Mouse (Mus musculus) liver, embryonic 15.5 days (tissue): Measurements from ENCODE around the gene Dnajb3. TPM values are rescaled to one million over a fixed set of nuclear protein-coding genes. Genes with fewer than 3 reads are reported as not detected.
"Not testable (repeated sequence)": the region's sequence is repeated elsewhere in the genome, so short reads cannot be mapped to it uniquely, and the experiment has no call there.

ENCODE experiments used
- ATAC-seq: fragments of 200-750 bp; cut with Nextera tagmentation; 2 replicates; pipeline ENCODE4 v1.8.0; 2017; ENCODE audit warnings: moderate number of reproducible peaks, mild to moderate bottlenecking, moderate library complexity; ENCODE audit not compliant: insufficient read depth
- H3K27ac ChIP-seq: fragments of 300-500 bp; sonication (generic); replicated peaks from 2 replicates; pipeline ENCODE4 v1.5.1; 2015; ENCODE audit warnings: mild to moderate bottlenecking, inconsistent platforms
- H3K27me3 ChIP-seq: fragments of 300-500 bp; sonication (generic); 2 replicates; pipeline ENCODE4 v1.6.1; 2015; ENCODE audit warnings: mild to moderate bottlenecking, inconsistent platforms
- H3K36me3 ChIP-seq: fragments of 300-500 bp; sonication (generic); replicated peaks from 2 replicates; pipeline ENCODE4 v1.6.1; 2015; ENCODE audit warnings: moderate library complexity, mild to moderate bottlenecking, inconsistent platforms
- H3K4me1 ChIP-seq: fragments of 300-500 bp; sonication (generic); replicated peaks from 2 replicates; pipeline ENCODE4 v1.6.1; 2015; ENCODE audit warnings: inconsistent platforms
- H3K4me2 ChIP-seq: fragments of 300-500 bp; sonication (generic); 2 replicates; pipeline ENCODE4 v1.6.1; 2015; ENCODE audit warnings: moderate library complexity, mild to moderate bottlenecking, inconsistent platforms
- H3K4me3 ChIP-seq: fragments of 300-500 bp; sonication (generic); replicated peaks from 2 replicates; pipeline ENCODE4 v1.5.1; 2015; ENCODE audit warnings: mild to moderate bottlenecking, inconsistent platforms
- H3K9ac ChIP-seq: fragments of 300-500 bp; sonication (generic); 2 replicates; pipeline ENCODE4 v1.6.1; 2015; ENCODE audit warnings: moderate library complexity, mild to moderate bottlenecking, inconsistent platforms
- H3K9me3 ChIP-seq: fragments of 300-500 bp; sonication (generic); replicated peaks from 2 replicates; pipeline ENCODE4 v1.6.1; 2016; ENCODE audit warnings: inconsistent platforms
- WGBS: fragments of 180-500 bp; shearing (Covaris S2); methylation state at CpG from one replicate; pipeline ENCODE4 v1.1.7; 2015; ENCODE audit warnings: mixed read lengths; ENCODE audit not compliant: insufficient replicate concordance; 5-methylcytosine and 5-hydroxymethylcytosine counted together
- polyA plus RNA-seq: library from polyadenylated mRNA; unstranded; fragments of >200 nt; fragmentation: Nextera tagmentation; extraction: Ambion mirVana; gene quantifications from 2 replicates; pipeline ENCODE4 v1.2.1, GENCODE M21; 2015

The Dnajb3 gene
- polyA plus RNA-seq, 1 experiment from 2014 or later: 10.4 TPM

- Histone ChIP-seq H3K27ac (no peak overlapping the region), H3K4me3 (no peak overlapping the region), H3K4me2 (no peak overlapping the region), H3K36me3 (no peaks in the 10 kb centered on the region), H3K9me3 (peaks cover 20% of the 10 kb centered on the region; the same call in 1 of the 2 replicates), H3K27me3 (no peaks in the 10 kb centered on the region), H3K9ac (no peak overlapping the region), H3K4me1 (no peaks in the 10 kb centered on the region)
- 42% methylated on average over 2 of the region's 2 CpGs for whole genome bisulfite sequencing
- ATAC-seq: no peak
Measured at GRCm38 (mm10) chr1:88224029-88224776, 18.6 kb upstream of the Dnajb3 start.

DNA sequence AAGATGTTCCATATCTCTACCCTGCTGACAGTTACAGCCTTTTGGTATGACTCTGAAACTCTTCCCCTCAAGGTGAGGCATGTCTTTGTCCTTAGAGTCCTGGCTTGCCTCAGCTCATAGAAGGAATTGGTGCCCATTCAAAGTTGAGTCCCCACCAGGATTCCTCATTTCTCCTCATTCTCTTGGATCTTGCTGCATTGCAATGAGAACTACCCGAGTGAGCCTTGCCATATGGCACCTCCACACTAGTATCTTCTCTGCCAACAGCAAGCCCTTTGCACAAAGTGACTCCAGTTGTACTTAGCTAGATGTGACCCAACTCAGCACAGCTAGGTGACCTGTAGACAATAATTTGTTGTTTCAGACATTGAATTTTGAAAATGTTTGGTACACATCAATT lies 18.0 kb upstream of the Dnajb3 start:
- no peak for ATAC-seq
- Histone ChIP-seq H3K4me3 (no peak overlapping the region), H3K9me3 (peaks cover 20% of the 10 kb centered on the region; the same call in 1 of the 2 replicates), H3K27ac (no peak overlapping the region), H3K9ac (no peak overlapping the region), H3K4me2 (no peak overlapping the region), H3K4me1 (no peaks in the 10 kb centered on the region), H3K27me3 (no peaks in the 10 kb centered on the region), H3K36me3 (no peaks in the 10 kb centered on the region)
- WGBS: 30% methylated on average over 1 of the region's 1 CpGs

DNA sequence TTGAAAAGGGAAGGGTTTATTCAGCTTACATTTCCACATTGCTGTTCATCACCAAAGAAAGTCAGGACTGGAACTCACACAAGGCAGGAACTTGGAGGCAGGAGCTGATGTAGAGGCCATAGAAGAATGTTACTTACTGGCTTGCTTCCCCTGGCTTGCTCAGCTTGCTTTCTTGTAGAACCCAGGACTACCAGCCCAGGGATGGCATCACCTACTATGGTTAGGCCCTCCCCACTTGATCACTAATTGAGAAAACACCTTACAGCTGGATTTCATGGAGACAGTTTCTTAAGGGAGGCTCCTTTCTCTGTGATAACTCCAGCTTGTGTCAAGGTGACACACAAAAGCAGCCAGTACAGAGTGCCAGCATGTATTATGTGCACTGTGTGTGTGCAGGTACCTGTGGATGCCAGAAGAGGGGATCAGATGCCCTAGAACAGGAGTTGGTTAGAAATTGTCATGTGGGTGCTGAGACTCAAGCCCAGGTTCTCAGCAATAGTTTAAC lies 17.5 kb upstream of the Dnajb3 start:
- ATAC-seq, H3K27ac ChIP-seq, H3K4me2 ChIP-seq, H3K4me3 ChIP-seq, H3K27me3 ChIP-seq, H3K9ac ChIP-seq, H3K4me1 ChIP-seq, H3K36me3 ChIP-seq: not testable (repeated sequence)
- H3K9me3 ChIP-seq: peaks cover 20% of the 10 kb centered on the region; the same call in 1 of the 2 replicates

- no peak overlapping the region for H3K27ac ChIP-seq
- H3K27me3 ChIP-seq: no peaks in the 10 kb centered on the region
- H3K9ac ChIP-seq: no peak overlapping the region
- no peak for ATAC-seq
- no peaks in the 10 kb centered on the region for H3K4me1 ChIP-seq
- peaks cover 20% of the 10 kb centered on the region for H3K9me3 ChIP-seq
- H3K4me2 ChIP-seq: no peak overlapping the region
- H3K36me3 ChIP-seq: no peaks in the 10 kb centered on the region
- no peak overlapping the region for H3K4me3 ChIP-seq
- WGBS: 30% methylated on average over 2 of the region's 2 CpGs
Measured at GRCm38 (mm10) chr1:88222216-88222615, 16.6 kb upstream of the Dnajb3 start.

GRCm38 (mm10) chr1:88220336-88220735 lies 14.8 kb upstream of the Dnajb3 start:
- no peak overlapping the region for H3K27ac ChIP-seq
- no peak for ATAC-seq
- H3K36me3 ChIP-seq: no peaks in the 10 kb centered on the region
- no peak overlapping the region for H3K4me3 ChIP-seq
- peaks cover 16% of the 10 kb centered on the region for H3K9me3 ChIP-seq
- no peaks in the 10 kb centered on the region for H3K27me3 ChIP-seq
- no peak overlapping the region for H3K9ac ChIP-seq
- H3K4me2 ChIP-seq: no peak overlapping the region
- no peaks in the 10 kb centered on the region for H3K4me1 ChIP-seq

DNA sequence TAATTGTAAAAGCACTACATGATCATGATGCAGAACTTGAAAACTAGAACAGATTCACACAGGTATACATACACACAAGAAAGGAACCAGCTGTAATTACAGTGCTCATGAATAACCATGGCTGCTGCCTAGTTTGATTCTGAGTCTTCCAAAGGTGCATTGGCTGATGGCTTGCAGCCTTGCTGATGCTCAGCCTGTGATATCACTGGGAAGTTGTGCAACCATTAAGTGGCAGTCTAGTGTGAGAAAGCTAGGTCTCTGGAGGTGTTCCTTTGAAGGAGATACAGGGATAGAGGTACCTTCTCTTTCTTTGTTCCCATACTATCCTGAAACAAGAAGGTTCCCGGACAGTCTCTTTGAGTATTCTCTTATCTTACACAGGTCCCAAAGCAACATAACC lies 13.5 kb upstream of the Dnajb3 start:
- Histone ChIP-seq H3K27me3 (no peaks in the 10 kb centered on the region), H3K4me2 (no peak overlapping the region), H3K36me3 (no peaks in the 10 kb centered on the region), H3K4me3 (no peak overlapping the region), H3K4me1 (no peaks in the 10 kb centered on the region), H3K9me3 (peaks cover 25% of the 10 kb centered on the region), H3K27ac (no peak overlapping the region), H3K9ac (no peak overlapping the region)
- 13% methylated on average over 1 of the region's 1 CpGs for WGBS
- ATAC-seq: no peak

DNA sequence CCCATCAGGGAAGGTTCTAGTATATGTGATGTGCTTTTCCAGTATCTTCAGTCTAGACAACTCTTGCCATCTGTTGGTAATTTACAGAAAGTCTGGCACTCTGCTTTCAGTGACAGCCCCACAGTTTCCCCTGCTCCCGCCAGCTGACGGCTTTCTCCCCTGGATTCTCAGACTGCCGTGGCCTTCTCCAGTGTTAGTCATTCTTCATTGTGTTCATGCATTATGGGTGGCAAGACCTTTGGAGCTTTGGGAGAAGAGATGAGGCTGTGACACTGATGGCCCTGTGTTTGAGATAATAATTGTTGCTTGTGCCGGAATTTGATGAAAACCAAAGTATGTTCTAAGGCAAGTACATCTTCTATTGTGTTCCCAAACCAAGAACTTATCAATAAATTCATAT lies 13.0 kb upstream of the Dnajb3 start:
- WGBS: 40% methylated on average over 4 of the region's 4 CpGs
- no peak overlapping the region for H3K4me3 ChIP-seq

DNA sequence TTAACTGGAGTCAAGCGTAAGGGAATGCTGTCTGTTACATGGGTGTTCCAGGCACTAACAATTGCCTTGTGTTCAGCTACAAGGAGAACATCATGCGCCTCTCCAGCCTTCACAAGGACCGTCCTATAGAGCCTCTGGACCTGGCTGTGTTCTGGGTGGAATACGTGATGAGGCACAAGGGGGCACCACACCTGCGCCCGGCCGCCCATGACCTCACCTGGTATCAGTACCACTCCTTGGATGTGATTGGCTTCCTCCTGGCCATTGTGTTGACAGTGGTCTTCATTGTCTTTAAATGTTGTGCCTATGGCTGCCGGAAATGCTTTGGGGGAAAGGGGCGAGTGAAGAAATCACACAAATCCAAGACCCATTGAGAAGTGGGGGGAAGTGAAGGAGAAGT lies 12.5 kb upstream of the Dnajb3 start:
- no peak overlapping the region for H3K9ac ChIP-seq
- 59% methylated on average over 9 of the region's 9 CpGs for WGBS
- no peak overlapping the region for H3K4me3 ChIP-seq
- H3K4me1 ChIP-seq: no peaks in the 10 kb centered on the region
- H3K36me3 ChIP-seq: no peaks in the 10 kb centered on the region
- H3K27ac ChIP-seq: no peak overlapping the region
- peaks cover 33% of the 10 kb centered on the region for H3K9me3 ChIP-seq
- H3K27me3 ChIP-seq: no peaks in the 10 kb centered on the region
- no peak for ATAC-seq
- no peak overlapping the region for H3K4me2 ChIP-seq

More for the DNA sequence above, 13.0 kb upstream of the Dnajb3 start:
- Histone ChIP-seq H3K4me2 (no peak overlapping the region), H3K27me3 (no peaks in the 10 kb centered on the region), H3K9ac (no peak overlapping the region), H3K4me1 (no peaks in the 10 kb centered on the region), H3K9me3 (peaks cover 29% of the 10 kb centered on the region), H3K27ac (no peak overlapping the region), H3K36me3 (no peaks in the 10 kb centered on the region)
- no peak for ATAC-seq

DNA sequence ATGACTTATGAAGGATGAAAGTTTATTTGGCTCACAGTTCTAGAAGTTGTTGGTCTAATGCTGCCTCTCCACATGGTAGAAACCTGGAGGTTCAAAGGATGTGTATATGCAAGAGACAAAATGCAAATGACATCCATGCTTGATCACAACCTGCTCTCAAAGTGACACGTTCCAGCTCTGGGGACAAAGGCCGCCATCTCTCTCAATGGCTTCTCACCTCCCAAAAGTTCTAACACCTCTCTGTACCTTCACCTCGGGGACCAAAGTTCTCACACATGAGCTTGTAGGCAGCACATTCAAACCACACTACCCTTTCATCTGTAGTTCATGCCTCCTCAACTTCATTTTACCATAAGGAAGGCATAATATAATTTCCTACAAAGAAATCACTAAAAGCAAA lies 12.0 kb upstream of the Dnajb3 start:
- no peaks in the 10 kb centered on the region for H3K4me1 ChIP-seq
- ATAC-seq: no peak
- no peak overlapping the region for H3K27ac ChIP-seq
- H3K9me3 ChIP-seq: peaks cover 33% of the 10 kb centered on the region
- H3K27me3 ChIP-seq: no peaks in the 10 kb centered on the region
- H3K36me3 ChIP-seq: no peaks in the 10 kb centered on the region
- H3K4me3 ChIP-seq: no peak overlapping the region
- no peak overlapping the region for H3K9ac ChIP-seq
- WGBS: 25% methylated on average over 3 of the region's 3 CpGs
- H3K4me2 ChIP-seq: no peak overlapping the region

GRCm38 (mm10) chr1:88217144-88217543 lies 11.6 kb upstream of the Dnajb3 start:
- H3K36me3 ChIP-seq: no peaks in the 10 kb centered on the region
- no peak overlapping the region for H3K4me3 ChIP-seq
- ATAC-seq: no peak
- no peak overlapping the region for H3K4me2 ChIP-seq
- H3K9ac ChIP-seq: no peak overlapping the region
- H3K27me3 ChIP-seq: no peaks in the 10 kb centered on the region
- no peaks in the 10 kb centered on the region for H3K4me1 ChIP-seq
- H3K27ac ChIP-seq: no peak overlapping the region
- 46% methylated on average over 2 of the region's 2 CpGs for WGBS
- H3K9me3 ChIP-seq: peaks cover 35% of the 10 kb centered on the region

- H3K36me3 ChIP-seq: no peaks in the 10 kb centered on the region
- no peak overlapping the region for H3K27ac ChIP-seq
- no peaks in the 10 kb centered on the region for H3K4me1 ChIP-seq
- ATAC-seq: no peak
- no peak overlapping the region for H3K9ac ChIP-seq
- no peaks in the 10 kb centered on the region for H3K27me3 ChIP-seq
- WGBS: 41% methylated on average over 2 of the region's 2 CpGs
- H3K4me2 ChIP-seq: no peak overlapping the region
- no peak overlapping the region for H3K4me3 ChIP-seq
- peaks cover 40% of the 10 kb centered on the region for H3K9me3 ChIP-seq
Measured at GRCm38 (mm10) chr1:88216551-88216950, 11.0 kb upstream of the Dnajb3 start.
